Mouse (Mus musculus) liver (tissue): Measurements from ENCODE around the gene Atp5d.
A peak's percentile ranks its signal among the peaks of the same experiment; 100 is the strongest.
"Not testable (repeated sequence)": the region's sequence is repeated elsewhere in the genome, so short reads cannot be mapped to it uniquely, and the experiment has no call there.

Experiments
- DNase-seq: peaks from one replicate; pipeline ENCODE4 v3.0.0-alpha.2; 2020; ENCODE audit warnings: mixed read lengths

The Atp5d gene

GRCm38 (mm10) chr10:80155277-80155676 lies 16.8 kb downstream of the Atp5d start:
- DNase-seq: no peak

- DNase-seq: no peak
Measured at GRCm38 (mm10) chr10:80156002-80156751, 17.7 kb downstream of the Atp5d start.

- no peak for DNase-seq
Measured at GRCm38 (mm10) chr10:80156752-80157053, 18.3 kb downstream of the Atp5d start.

- no peak for DNase-seq
Measured at GRCm38 (mm10) chr10:80157141-80157929, 18.9 kb downstream of the Atp5d start.

GRCm38 (mm10) chr10:80158307-80158986 lies 20.0 kb downstream of the Atp5d start:
- DNase-seq: peak; percentile 69

- no peak for DNase-seq
Measured at GRCm38 (mm10) chr10:80159021-80159560, 20.7 kb downstream of the Atp5d start.

GRCm38 (mm10) chr10:80159561-80160454 lies 21.4 kb downstream of the Atp5d start:
- DNase-seq: peak; percentile 99

- peak; percentile 90 for DNase-seq
Measured at GRCm38 (mm10) chr10:80160455-80161371, 22.3 kb downstream of the Atp5d start.

GRCm38 (mm10) chr10:80161522-80162242 lies 23.2 kb downstream of the Atp5d start:
- peak; percentile 49 for DNase-seq

GRCm38 (mm10) chr10:80162243-80162608 lies 23.8 kb downstream of the Atp5d start:
- no peak for DNase-seq

GRCm38 (mm10) chr10:80162716-80163299 lies 24.4 kb downstream of the Atp5d start:
- no peak for DNase-seq

GRCm38 (mm10) chr10:80163721-80164120 lies 25.3 kb downstream of the Atp5d start:
- no peak for DNase-seq

GRCm38 (mm10) chr10:80164161-80164997 lies 25.9 kb downstream of the Atp5d start:
- peak; percentile 45 for DNase-seq

- peak; percentile 98 for DNase-seq
Measured at GRCm38 (mm10) chr10:80164998-80165344, 26.5 kb downstream of the Atp5d start.

GRCm38 (mm10) chr10:80165392-80166128 lies 27.1 kb downstream of the Atp5d start, which contains the start of gene Cirbp:
Gene Cirbp, plus strand, starts transcription at chr10:80165985.
- peak; percentile 46 for DNase-seq

GRCm38 (mm10) chr10:80166136-80166535 lies 27.7 kb downstream of the Atp5d start:
- not testable (repeated sequence) for DNase-seq

- peak; percentile 100 for DNase-seq
Measured at GRCm38 (mm10) chr10:80167460-80168037, 29.1 kb downstream of the Atp5d start.
